Mouse (Mus musculus): ENCODE results near the gene Slc44a5. TPM values are rescaled to one million over a fixed set of nuclear protein-coding genes. Genes with fewer than 3 reads are reported as not detected.

The Slc44a5 gene
- polyA plus RNA-seq, 1 experiment from 2014 or later, result 5.4 TPM

DNA sequence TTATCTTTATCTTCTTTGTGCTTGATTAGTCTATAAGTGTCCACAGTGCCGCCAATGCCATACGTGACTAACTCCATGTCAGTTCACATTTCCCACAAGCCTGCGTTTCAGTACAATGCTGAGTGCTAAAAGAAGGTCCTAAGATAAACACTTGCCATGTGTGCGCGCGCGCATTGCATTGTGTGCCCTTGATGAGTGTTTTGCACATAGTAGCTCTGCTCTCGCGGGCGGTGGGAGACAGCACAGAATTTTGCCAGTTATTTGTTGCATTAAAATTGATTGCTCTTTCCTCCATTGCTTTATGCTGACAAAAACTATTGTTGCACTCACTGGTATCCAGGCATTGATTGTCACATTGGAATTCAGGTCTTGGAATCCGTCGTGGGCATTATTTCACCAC is 108.5 kb downstream of the Slc44a5 start:
- no peaks in the 10 kb centered on the region for H3K9me3 ChIP-seq (ENCODE audit: control insufficient read depth, low read length)
- no peaks in the 10 kb centered on the region for H3K27me3 ChIP-seq (ENCODE audit: control insufficient read depth, insufficient read depth, low read length)
- peaks cover 22% of the 10 kb centered on the region for H3K4me1 ChIP-seq (ENCODE audit: control insufficient read depth, insufficient read depth, low read length)
- H3K36me3 ChIP-seq (ENCODE audit: control insufficient read depth, insufficient read depth, low read length), result no peaks in the 10 kb centered on the region
- H3K27ac ChIP-seq (ENCODE audit: low read depth, low read length), result no peak overlapping the region
- H3K4me3 ChIP-seq (ENCODE audit: low read depth, low read length), result no peak overlapping the region
- peak overlapping the region; percentile 8 for H3K4me2 ChIP-seq
- H3K9ac ChIP-seq (ENCODE audit: low read length), result no peak overlapping the region; the same call in 1 of the 2 replicates
- ATAC-seq (ENCODE audit: low FRiP score) (peak; percentile 66), DNase-seq (ENCODE audit: low spot score, missing footprints) (peak; percentile 90)
- 54% methylated on average over 12 of the region's 12 CpGs for WGBS

- ATAC-seq (ENCODE audit: low FRiP score), result peak; percentile 20; the same call in 1 of the 2 replicates
- no peaks in the 10 kb centered on the region for H3K27me3 ChIP-seq (ENCODE audit: control insufficient read depth, insufficient read depth, low read length)
- H3K36me3 ChIP-seq (ENCODE audit: control insufficient read depth, insufficient read depth, low read length), result no peaks in the 10 kb centered on the region
- no peak overlapping the region; the same call in 1 of the 2 replicates for H3K27ac ChIP-seq (ENCODE audit: low read depth, low read length)
- no peak overlapping the region for H3K4me3 ChIP-seq (ENCODE audit: low read depth, low read length)
- no peaks in the 10 kb centered on the region for H3K9me3 ChIP-seq (ENCODE audit: control insufficient read depth, low read length)
- H3K4me1 ChIP-seq (ENCODE audit: control insufficient read depth, insufficient read depth, low read length), result peaks cover 22% of the 10 kb centered on the region
- H3K9ac ChIP-seq (ENCODE audit: low read length), result no peak overlapping the region
- H3K4me2 ChIP-seq, result peak overlapping the region; percentile 8
- DNase-seq (ENCODE audit: low spot score, missing footprints), result no peak
- 41% methylated on average over 9 of the region's 9 CpGs for WGBS
Measured at GRCm38 (mm10) chr3:154082241-154082640, 109.0 kb downstream of the Slc44a5 start.

DNA sequence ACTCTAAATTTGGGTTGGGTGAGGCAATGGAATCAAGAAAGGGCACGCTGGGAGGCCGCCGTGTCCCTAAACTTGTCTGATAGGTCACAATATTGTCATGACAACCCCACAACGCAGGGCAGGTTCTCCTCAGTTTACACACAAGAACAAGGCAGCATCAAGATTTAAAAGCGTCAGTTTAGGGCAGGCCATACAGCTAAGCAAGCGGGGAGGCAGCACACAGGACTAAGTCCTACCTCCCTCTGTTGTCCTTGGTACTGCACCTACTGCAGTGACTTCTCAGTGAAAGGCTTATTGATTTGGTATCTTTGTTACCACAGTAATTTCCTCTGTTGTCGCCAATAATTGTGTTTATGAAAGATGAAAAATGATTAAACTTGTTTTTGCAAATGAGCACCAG is 109.7 kb downstream of the Slc44a5 start:
- no peak overlapping the region for H3K9ac ChIP-seq (ENCODE audit: low read length)
- ATAC-seq (ENCODE audit: low FRiP score), result peak; percentile 54; the same call in 1 of the 2 replicates
- no peaks in the 10 kb centered on the region for H3K9me3 ChIP-seq (ENCODE audit: control insufficient read depth, low read length)
- DNase-seq (ENCODE audit: low spot score, missing footprints), result no peak
- peaks cover 22% of the 10 kb centered on the region for H3K4me1 ChIP-seq (ENCODE audit: control insufficient read depth, insufficient read depth, low read length)
- H3K4me2 ChIP-seq, result no peak overlapping the region
- WGBS, result 61% methylated on average over 7 of the region's 7 CpGs
- H3K36me3 ChIP-seq (ENCODE audit: control insufficient read depth, insufficient read depth, low read length), result no peaks in the 10 kb centered on the region
- H3K4me3 ChIP-seq (ENCODE audit: low read depth, low read length), result no peak overlapping the region
- no peak overlapping the region for H3K27ac ChIP-seq (ENCODE audit: low read depth, low read length)
- no peaks in the 10 kb centered on the region for H3K27me3 ChIP-seq (ENCODE audit: control insufficient read depth, insufficient read depth, low read length)

- Histone ChIP-seq H3K9ac (ENCODE audit: low read length) (no peak overlapping the region), H3K4me3 (ENCODE audit: low read depth, low read length) (no peak overlapping the region), H3K9me3 (ENCODE audit: control insufficient read depth, low read length) (no peaks in the 10 kb centered on the region), H3K4me2 (no peak overlapping the region), H3K27me3 (ENCODE audit: control insufficient read depth, insufficient read depth, low read length) (no peaks in the 10 kb centered on the region), H3K36me3 (ENCODE audit: control insufficient read depth, insufficient read depth, low read length) (no peaks in the 10 kb centered on the region), H3K27ac (ENCODE audit: low read depth, low read length) (no peak overlapping the region), H3K4me1 (ENCODE audit: control insufficient read depth, insufficient read depth, low read length) (no peaks in the 10 kb centered on the region)
- DNase-seq (ENCODE audit: low spot score, missing footprints), result no peak
- 83% methylated on average over 5 of the region's 5 CpGs for WGBS
- no peak for ATAC-seq (ENCODE audit: low FRiP score)
Measured at GRCm38 (mm10) chr3:154089996-154090395, 116.8 kb downstream of the Slc44a5 start.

GRCm38 (mm10) chr3:154091468-154092338 is 118.5 kb downstream of the Slc44a5 start:
- ATAC-seq (ENCODE audit: low FRiP score) (no peak), DNase-seq (ENCODE audit: low spot score, missing footprints) (peak; percentile 41)
- 86% methylated on average over 15 of the region's 15 CpGs for WGBS
- H3K27me3 ChIP-seq (ENCODE audit: control insufficient read depth, insufficient read depth, low read length), result no peaks in the 10 kb centered on the region
- H3K9ac ChIP-seq (ENCODE audit: low read length), result no peak overlapping the region
- no peak overlapping the region for H3K27ac ChIP-seq (ENCODE audit: low read depth, low read length)
- no peaks in the 10 kb centered on the region for H3K36me3 ChIP-seq (ENCODE audit: control insufficient read depth, insufficient read depth, low read length)
- H3K4me2 ChIP-seq, result no peak overlapping the region
- H3K9me3 ChIP-seq (ENCODE audit: control insufficient read depth, low read length), result no peaks in the 10 kb centered on the region
- H3K4me1 ChIP-seq (ENCODE audit: control insufficient read depth, insufficient read depth, low read length), result no peaks in the 10 kb centered on the region
- no peak overlapping the region for H3K4me3 ChIP-seq (ENCODE audit: low read depth, low read length)

DNA sequence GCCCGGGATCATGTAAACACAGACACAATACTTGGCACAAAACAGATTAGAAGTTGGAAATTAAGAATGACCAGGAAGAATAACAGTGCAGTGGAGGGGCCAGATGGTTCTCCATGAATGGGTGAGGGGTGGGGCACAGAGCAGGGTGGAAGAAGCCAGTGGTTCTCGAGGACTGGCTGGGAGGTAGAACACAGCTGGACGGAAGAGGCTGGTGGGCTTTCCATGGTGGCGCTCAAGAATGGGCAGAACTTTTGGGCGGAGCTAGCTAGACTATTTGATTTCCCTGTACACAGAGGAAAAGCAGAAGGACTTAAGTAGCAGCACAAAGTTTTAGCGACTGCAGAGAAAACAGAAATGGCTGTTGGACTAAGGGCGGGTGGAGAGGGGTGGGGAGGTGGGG is 119.2 kb downstream of the Slc44a5 start:
- DNase-seq (ENCODE audit: low spot score, missing footprints), result no peak
- Histone ChIP-seq H3K27me3 (ENCODE audit: control insufficient read depth, insufficient read depth, low read length) (no peaks in the 10 kb centered on the region), H3K9ac (ENCODE audit: low read length) (no peak overlapping the region), H3K36me3 (ENCODE audit: control insufficient read depth, insufficient read depth, low read length) (no peaks in the 10 kb centered on the region), H3K9me3 (ENCODE audit: control insufficient read depth, low read length) (no peaks in the 10 kb centered on the region), H3K27ac (ENCODE audit: low read depth, low read length) (no peak overlapping the region), H3K4me1 (ENCODE audit: control insufficient read depth, insufficient read depth, low read length) (no peaks in the 10 kb centered on the region), H3K4me2 (no peak overlapping the region), H3K4me3 (ENCODE audit: low read depth, low read length) (no peak overlapping the region)
- ATAC-seq (ENCODE audit: low FRiP score), result peak; percentile 49
- 50% methylated on average over 7 of the region's 7 CpGs for WGBS

DNA sequence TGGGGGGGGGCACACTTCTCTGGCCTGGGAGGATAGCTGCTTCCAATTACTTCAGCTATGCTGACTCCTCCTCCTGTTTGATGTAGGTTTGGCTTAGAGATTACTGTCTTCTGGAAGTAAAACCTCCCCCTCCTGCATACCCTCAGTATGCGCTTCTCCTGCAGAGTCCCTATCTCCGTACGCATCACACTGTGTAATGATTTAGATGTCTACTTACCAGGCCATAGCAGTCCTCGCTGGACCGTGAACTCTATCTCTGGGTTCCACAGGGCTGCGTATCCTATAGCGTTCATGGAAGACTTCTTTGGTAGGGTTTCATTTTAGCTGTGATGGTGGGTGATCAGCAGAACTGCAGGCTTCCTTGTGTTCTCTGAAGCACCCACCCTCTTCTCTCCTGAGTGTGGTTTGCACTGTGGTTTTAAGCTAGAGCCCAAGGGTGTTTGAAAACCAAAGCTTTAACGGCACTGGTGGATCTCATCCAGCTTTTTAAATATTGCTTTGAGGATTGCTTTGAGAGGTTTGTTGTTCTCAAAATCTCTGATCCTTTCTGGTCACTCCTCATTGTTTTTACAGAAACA is 120.6 kb downstream of the Slc44a5 start:
- no peaks in the 10 kb centered on the region for H3K27me3 ChIP-seq (ENCODE audit: control insufficient read depth, insufficient read depth, low read length)
- H3K4me3 ChIP-seq (ENCODE audit: low read depth, low read length), result no peak overlapping the region
- H3K4me2 ChIP-seq, result no peak overlapping the region
- no peaks in the 10 kb centered on the region for H3K9me3 ChIP-seq (ENCODE audit: control insufficient read depth, low read length)
- no peaks in the 10 kb centered on the region for H3K36me3 ChIP-seq (ENCODE audit: control insufficient read depth, insufficient read depth, low read length)
- no peak overlapping the region for H3K27ac ChIP-seq (ENCODE audit: low read depth, low read length)
- ATAC-seq (ENCODE audit: low FRiP score), result 0 out of 2 replicates have a peak, but pooled peaks have one; percentile 19
- H3K9ac ChIP-seq (ENCODE audit: low read length), result no peak overlapping the region
- 59% methylated on average over 8 of the region's 8 CpGs for WGBS
- H3K4me1 ChIP-seq (ENCODE audit: control insufficient read depth, insufficient read depth, low read length), result no peaks in the 10 kb centered on the region
- DNase-seq (ENCODE audit: low spot score, missing footprints), result no peak

DNA sequence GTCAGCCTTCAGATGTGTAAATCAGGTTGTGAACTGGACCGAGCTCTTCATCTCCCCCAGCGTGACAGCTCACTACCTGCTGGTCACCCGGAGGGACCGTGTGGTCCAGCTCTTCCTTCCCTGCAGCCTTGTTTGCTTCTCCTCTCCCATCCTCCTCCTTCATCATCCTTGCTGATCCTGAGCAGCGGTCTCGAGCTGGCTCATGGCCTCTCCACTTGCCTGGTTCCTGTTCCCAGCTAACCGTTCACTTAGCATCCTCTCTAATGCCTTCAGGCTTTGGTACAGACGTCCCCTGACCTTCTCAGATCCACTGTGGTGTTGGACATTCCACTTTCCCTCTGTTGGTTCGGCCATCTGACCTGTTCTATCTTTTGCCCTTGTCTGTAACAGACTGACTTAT is 128.4 kb downstream of the Slc44a5 start:
- Histone ChIP-seq H3K4me2 (no peak overlapping the region), H3K9ac (ENCODE audit: low read length) (no peak overlapping the region), H3K27ac (ENCODE audit: low read depth, low read length) (no peak overlapping the region), H3K27me3 (ENCODE audit: control insufficient read depth, insufficient read depth, low read length) (peaks cover 2% of the 10 kb centered on the region; the same call in 1 of the 2 replicates), H3K9me3 (ENCODE audit: control insufficient read depth, low read length) (no peaks in the 10 kb centered on the region), H3K36me3 (ENCODE audit: control insufficient read depth, insufficient read depth, low read length) (no peaks in the 10 kb centered on the region), H3K4me3 (ENCODE audit: low read depth, low read length) (no peak overlapping the region), H3K4me1 (ENCODE audit: control insufficient read depth, insufficient read depth, low read length) (no peaks in the 10 kb centered on the region)
- ATAC-seq (ENCODE audit: low FRiP score) (no peak), DNase-seq (ENCODE audit: low spot score, missing footprints) (no peak)
- 78% methylated on average over 9 of the region's 9 CpGs for WGBS

GRCm38 (mm10) chr3:154110528-154110927 is 137.3 kb downstream of the Slc44a5 start:
- no peaks in the 10 kb centered on the region for H3K36me3 ChIP-seq (ENCODE audit: control insufficient read depth, insufficient read depth, low read length)
- no peak overlapping the region for H3K27ac ChIP-seq (ENCODE audit: low read depth, low read length)
- no peaks in the 10 kb centered on the region for H3K4me1 ChIP-seq (ENCODE audit: control insufficient read depth, insufficient read depth, low read length)
- no peaks in the 10 kb centered on the region for H3K9me3 ChIP-seq (ENCODE audit: control insufficient read depth, low read length)
- H3K27me3 ChIP-seq (ENCODE audit: control insufficient read depth, insufficient read depth, low read length), result no peaks in the 10 kb centered on the region
- H3K4me2 ChIP-seq, result no peak overlapping the region
- DNase-seq (ENCODE audit: low spot score, missing footprints), result no peak
- WGBS, result 89% methylated on average over 5 of the region's 5 CpGs
- H3K4me3 ChIP-seq (ENCODE audit: low read depth, low read length), result no peak overlapping the region
- H3K9ac ChIP-seq (ENCODE audit: low read length), result no peak overlapping the region
- ATAC-seq (ENCODE audit: low FRiP score), result no peak

Measured in midbrain, embryonic 11.5 days (tissue).